In genomic region chr7:45460860-45461314, GRCm38 (mm10) we compare ENCODE assay signal across 8 mouse cellular contexts. TPM values are rescaled to one million over a fixed set of nuclear protein-coding genes. Genes with fewer than 3 reads are reported as not detected.
A peak's percentile ranks its signal among the peaks of the same experiment; 100 is the strongest.
DNase-seq lines count a peak whose midpoint lies in the region; ATAC-seq lines count a peak whose summit lies in the region.

No protein-coding gene starts in this region.

- H3K9me3 ChIP-seq in hindbrain, embryonic 16.5 days (ENCODE audit: control insufficient read depth, low read length): no peaks in the 10 kb centered on the region
- H3K9me3 ChIP-seq in liver, embryonic 12.5 days (replicated peaks): no peaks in the 10 kb centered on the region

- no peaks in the 10 kb centered on the region for H3K27me3 ChIP-seq in hindbrain, embryonic 16.5 days (replicated peaks; ENCODE audit: control insufficient read depth, insufficient read depth, low read length)
- H3K27me3 ChIP-seq in liver, embryonic 12.5 days (replicated peaks): no peaks in the 10 kb centered on the region

- H3K4me1 ChIP-seq in hindbrain, embryonic 16.5 days (ENCODE audit: control insufficient read depth, insufficient read depth, low read depth, low read length): peaks cover 44% of the 10 kb centered on the region
- H3K4me1 ChIP-seq in liver, embryonic 12.5 days: peaks cover 74% of the 10 kb centered on the region

- H3K36me3 ChIP-seq in hindbrain, embryonic 16.5 days (ENCODE audit: control insufficient read depth, insufficient read depth, low read length): peaks cover 4% of the 10 kb centered on the region
- peaks cover 67% of the 10 kb centered on the region for H3K36me3 ChIP-seq in liver, embryonic 12.5 days

- 21% methylated on average over 13 of the region's 13 CpGs for WGBS in hindbrain, embryonic 16.5 days
- 1% methylated on average over 13 of the region's 13 CpGs for WGBS in liver, embryonic 12.5 days (ENCODE audit: insufficient replicate concordance)

- H3K27ac ChIP-seq in hindbrain, embryonic 16.5 days (ENCODE audit: low read depth, low read length): peak overlapping the region; percentile 78
- peak overlapping the region; percentile 99 for H3K27ac ChIP-seq in liver, embryonic 12.5 days

- ATAC-seq in hindbrain, embryonic 16.5 days: no peak
- peak; percentile 75 for ATAC-seq in liver, embryonic 12.5 days
- peak; percentile 20; the same call in 1 of the 2 replicates for ATAC-seq in monocyte, adult 5-6 weeks (replicated peaks; ENCODE audit: insufficient number of reproducible peaks, low FRiP score, low TSS enrichment, poor library complexity, severe bottlenecking)

- peak; percentile 37 for DNase-seq in right cerebral cortex, adult 18-20 months
- no peak for DNase-seq in right cerebral cortex, postnatal 36 days (ENCODE audit: low spot score in 2 of 2)
- peak; percentile 72 for DNase-seq in c-Kit-positive CD71-positive TER-119-negative erythroid progenitor cells, embryonic 14.5 days (ENCODE audit: low read depth)
- peak; percentile 66 for DNase-seq in gastrocnemius, adult 18-20 months (ENCODE audit: low spot score)
- DNase-seq in urinary bladder, postnatal 4 days (ENCODE audit: low spot score in 2 of 2): peak; percentile 62 to 72

- peak overlapping the region; percentile 10; the same call in 1 of the 2 replicates for H3K4me2 ChIP-seq in hindbrain, embryonic 16.5 days (ENCODE audit: low read length)
- peak overlapping the region; percentile 88 for H3K4me2 ChIP-seq in liver, embryonic 12.5 days

- no peak overlapping the region for H3K9ac ChIP-seq in hindbrain, embryonic 16.5 days (ENCODE audit: low read depth, low read length)
- H3K9ac ChIP-seq in liver, embryonic 12.5 days: peak overlapping the region; percentile 93

- no peak overlapping the region for H3K4me3 ChIP-seq in hindbrain, embryonic 16.5 days (ENCODE audit: low read length)
- H3K4me3 ChIP-seq in liver, embryonic 12.5 days: peak overlapping the region; percentile 87

RNA-seq across cellular contexts. Expression of gene Ftl1, which starts 1.2 kb away (rescaled TPM):
- 100 to 1,000 TPM; 109 to 151 TPM for total RNA-seq in gastrocnemius, adult 18-20 months (2021)
- polyA plus RNA-seq in hindbrain, embryonic 16.5 days (2015; fragmentation: Nextera tagmentation; extraction: Ambion mirVana): 5,303 and 5,527 TPM in 2 replicates
- polyA plus RNA-seq in liver, embryonic 12.5 days (2016; fragmentation: Nextera tagmentation; extraction: Ambion mirVana): 7,751 and 8,218 TPM in 2 replicates
- 1,006 to 1,190 TPM (median 1,165 TPM) in 3 replicates for total RNA-seq in monocyte, adult 5-6 weeks (2017)

RNA-seq across cellular contexts. Expression of gene Bax, which starts 5.8 kb away (rescaled TPM):
- total RNA-seq in gastrocnemius, adult 18-20 months (2021): 10 to 100 TPM; 14.2 to 16.6 TPM
- 226 and 242 TPM in 2 replicates for polyA plus RNA-seq in hindbrain, embryonic 16.5 days (2015; fragmentation: Nextera tagmentation; extraction: Ambion mirVana)
- polyA plus RNA-seq in liver, embryonic 12.5 days (2016; fragmentation: Nextera tagmentation; extraction: Ambion mirVana): 147 and 155 TPM in 2 replicates
- total RNA-seq in monocyte, adult 5-6 weeks (2017): 36.4 to 55.8 TPM (median 38.5 TPM) in 3 replicates

RNA-seq across cellular contexts. Expression of gene Tulp2, which starts 20.8 kb away (rescaled TPM):
- total RNA-seq in gastrocnemius, adult 18-20 months (2021): not detected
- polyA plus RNA-seq in hindbrain, embryonic 16.5 days (2015; fragmentation: Nextera tagmentation; extraction: Ambion mirVana): 0.20 and 0.30 TPM in 2 replicates
- 1.9 and 2.0 TPM in 2 replicates for polyA plus RNA-seq in liver, embryonic 12.5 days (2016; fragmentation: Nextera tagmentation; extraction: Ambion mirVana)
- 3.2 TPM in 1 of 3 replicates, not detected in the others for total RNA-seq in monocyte, adult 5-6 weeks (2017)

RNA-seq across cellular contexts. Expression of gene Ruvbl2, which starts 23.0 kb away (rescaled TPM):
- 10 to 100 TPM; 26.6 to 27.9 TPM for total RNA-seq in gastrocnemius, adult 18-20 months (2021)
- 94.3 and 108 TPM in 2 replicates for polyA plus RNA-seq in hindbrain, embryonic 16.5 days (2015; fragmentation: Nextera tagmentation; extraction: Ambion mirVana)
- 135 and 141 TPM in 2 replicates for polyA plus RNA-seq in liver, embryonic 12.5 days (2016; fragmentation: Nextera tagmentation; extraction: Ambion mirVana)
- total RNA-seq in monocyte, adult 5-6 weeks (2017): 18.0 to 33.4 TPM (median 23.3 TPM) in 3 replicates

RNA-seq across cellular contexts. Expression of gene Gm45808, which starts 25.7 kb away (rescaled TPM):
- total RNA-seq in gastrocnemius, adult 18-20 months (2021): 1 to 10 TPM; 8.1 to 9.6 TPM
- not detected in 2 replicates for polyA plus RNA-seq in hindbrain, embryonic 16.5 days (2015; fragmentation: Nextera tagmentation; extraction: Ambion mirVana)
- polyA plus RNA-seq in liver, embryonic 12.5 days (2016; fragmentation: Nextera tagmentation; extraction: Ambion mirVana): not detected in 2 replicates
- not detected in 3 replicates for total RNA-seq in monocyte, adult 5-6 weeks (2017)

Comparison
In these comparisons a context has a peak if more than half of its experiments do, and no peak if none do; other contexts are left out.
1. DNase-seq: peak in right cerebral cortex, adult 18-20 months (single experiment), c-Kit-positive CD71-positive TER-119-negative erythroid progenitor cells, embryonic 14.5 days (single experiment), gastrocnemius, adult 18-20 months (single experiment) and urinary bladder, postnatal 4 days (2 of 2); none in right cerebral cortex, postnatal 36 days (0 of 2).